Mouse (Mus musculus): ENCODE data around the gene Prrg4. TPM values are rescaled to one million over a fixed set of nuclear protein-coding genes. Genes with fewer than 3 reads are reported as not detected.
"Not testable (repeated sequence)": the region's sequence is repeated elsewhere in the genome, so short reads cannot be mapped to it uniquely, and the experiment has no call there.

Prrg4 gene
- polyA plus RNA-seq, 1 experiment: 1.6 TPM

DNA sequence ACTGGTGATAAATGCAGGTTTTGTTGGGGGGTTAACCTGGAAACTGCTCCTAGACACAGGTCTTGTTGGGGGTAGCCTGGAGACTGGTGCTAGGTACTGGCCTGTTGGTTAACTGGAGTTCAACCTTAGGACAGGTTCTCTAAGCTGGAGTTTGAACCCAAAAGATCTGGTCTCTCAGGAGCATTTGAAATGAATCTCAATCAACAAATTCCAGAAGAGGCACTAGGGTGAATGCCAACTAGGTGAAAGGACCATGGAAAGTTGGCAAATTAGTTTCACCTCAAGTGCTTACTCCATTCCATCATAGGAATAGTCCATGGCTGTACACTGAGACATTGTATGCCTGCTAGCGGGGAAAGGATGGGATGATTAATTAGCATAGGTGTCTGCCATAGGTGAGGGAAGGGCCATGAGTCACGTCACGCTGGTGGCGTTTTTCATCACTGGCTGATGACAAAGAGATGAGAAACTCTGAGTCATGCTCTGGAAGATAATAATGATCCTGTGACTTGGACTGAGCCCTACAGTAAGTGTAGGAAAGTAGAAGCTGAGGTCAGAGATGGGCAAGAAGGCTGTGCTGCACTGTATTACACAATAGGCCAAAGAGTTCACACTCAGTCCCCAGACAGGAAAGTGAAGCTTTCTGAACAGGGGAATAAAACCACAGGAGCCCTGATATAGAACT is 14.6 kb upstream of the Prrg4 start:
- H3K4me1 ChIP-seq (ENCODE audit: control insufficient read depth, insufficient read depth, low read length): peaks cover 6% of the 10 kb centered on the region; the same call in 1 of the 2 replicates
- no peaks in the 10 kb centered on the region for H3K27me3 ChIP-seq (replicated peaks; ENCODE audit: control insufficient read depth, insufficient read depth, low read length)
- no peak overlapping the region for H3K4me3 ChIP-seq (ENCODE audit: insufficient read depth, low read depth, low read length)
- 68% methylated on average over 4 of the region's 4 CpGs for WGBS
- H3K36me3 ChIP-seq (ENCODE audit: control insufficient read depth, insufficient read depth, low read length): no peaks in the 10 kb centered on the region
- peak; percentile 92 for DNase-seq
- TF ChIP-seq POLR2A (IDR thresholded peaks at IDR 0.05; ENCODE audit: low read depth, low read length) (no peak), CTCF (conservative IDR thresholded peaks at IDR 0.05; ENCODE audit: insufficient read depth, insufficient read length, low read depth, low read length) (no peak)
- peak overlapping the region; percentile 97 for H3K27ac ChIP-seq (ENCODE audit: insufficient read depth, low read depth, low read length)

DNA sequence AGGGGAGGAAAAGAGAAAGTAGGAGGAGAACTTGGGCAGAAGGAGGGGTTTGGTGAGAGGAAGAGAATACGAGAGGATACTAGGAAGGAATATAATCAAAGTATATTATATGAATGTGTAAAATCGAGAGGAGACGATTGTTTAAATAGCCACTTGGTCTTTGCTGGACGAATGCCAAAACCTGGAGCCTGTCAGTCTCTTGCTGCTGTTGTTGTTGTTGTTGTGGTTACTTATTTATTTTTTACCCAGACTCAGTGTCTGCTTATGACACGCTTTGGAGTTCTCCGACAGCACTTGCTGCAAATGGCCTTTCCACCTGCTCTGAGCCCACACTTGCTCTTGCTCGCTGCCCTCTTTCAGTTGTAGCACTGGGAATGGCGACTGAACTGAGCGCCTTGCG is 10.8 kb upstream of the Prrg4 start:
- H3K36me3 ChIP-seq (ENCODE audit: control insufficient read depth, insufficient read depth, low read length): no peaks in the 10 kb centered on the region
- H3K27ac ChIP-seq (ENCODE audit: insufficient read depth, low read depth, low read length): no peak overlapping the region
- 59% methylated on average over 10 of the region's 10 CpGs for WGBS
- no peak for TF ChIP-seq POLR2A (IDR thresholded peaks at IDR 0.05; ENCODE audit: low read depth, low read length)
- no peak for TF ChIP-seq CTCF (conservative IDR thresholded peaks at IDR 0.05; ENCODE audit: insufficient read depth, insufficient read length, low read depth, low read length)
- H3K4me1 ChIP-seq (ENCODE audit: control insufficient read depth, insufficient read depth, low read length): peaks cover 6% of the 10 kb centered on the region; the same call in 1 of the 2 replicates
- H3K27me3 ChIP-seq (replicated peaks; ENCODE audit: control insufficient read depth, insufficient read depth, low read length): no peaks in the 10 kb centered on the region
- DNase-seq: peak; percentile 76
- H3K4me3 ChIP-seq (ENCODE audit: insufficient read depth, low read depth, low read length): no peak overlapping the region

DNA sequence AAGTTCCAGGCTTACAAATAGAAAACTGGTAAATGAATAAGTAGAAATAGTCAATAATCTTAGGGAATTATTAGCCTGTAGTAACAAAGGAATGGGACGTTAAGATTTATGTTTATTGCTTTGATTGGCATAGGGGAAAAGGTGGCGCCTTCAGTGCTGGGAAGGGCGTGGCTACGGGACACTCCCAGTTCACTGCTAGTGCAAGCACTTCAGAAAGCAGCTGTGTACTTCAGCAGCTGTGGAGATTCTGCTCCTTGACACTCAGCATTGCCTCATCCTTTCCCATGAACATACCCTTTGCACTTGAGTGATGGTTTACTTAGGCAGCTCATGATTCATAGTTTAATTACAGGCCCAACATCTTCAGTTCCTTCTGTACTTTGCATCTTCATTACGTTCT is 9.4 kb upstream of the Prrg4 start:
- Histone ChIP-seq H3K4me3 (ENCODE audit: insufficient read depth, low read depth, low read length) (no peak overlapping the region), H3K36me3 (ENCODE audit: control insufficient read depth, insufficient read depth, low read length) (no peaks in the 10 kb centered on the region), H3K27ac (ENCODE audit: insufficient read depth, low read depth, low read length) (no peak overlapping the region), H3K4me1 (ENCODE audit: control insufficient read depth, insufficient read depth, low read length) (peaks cover 6% of the 10 kb centered on the region; the same call in 1 of the 2 replicates), H3K27me3 (replicated peaks; ENCODE audit: control insufficient read depth, insufficient read depth, low read length) (no peaks in the 10 kb centered on the region)
- TF ChIP-seq CTCF (conservative IDR thresholded peaks at IDR 0.05; ENCODE audit: insufficient read depth, insufficient read length, low read depth, low read length) (no peak), POLR2A (IDR thresholded peaks at IDR 0.05; ENCODE audit: low read depth, low read length) (no peak)
- DNase-seq: peak; percentile 47
- WGBS: 55% methylated on average over 5 of the region's 5 CpGs

DNA sequence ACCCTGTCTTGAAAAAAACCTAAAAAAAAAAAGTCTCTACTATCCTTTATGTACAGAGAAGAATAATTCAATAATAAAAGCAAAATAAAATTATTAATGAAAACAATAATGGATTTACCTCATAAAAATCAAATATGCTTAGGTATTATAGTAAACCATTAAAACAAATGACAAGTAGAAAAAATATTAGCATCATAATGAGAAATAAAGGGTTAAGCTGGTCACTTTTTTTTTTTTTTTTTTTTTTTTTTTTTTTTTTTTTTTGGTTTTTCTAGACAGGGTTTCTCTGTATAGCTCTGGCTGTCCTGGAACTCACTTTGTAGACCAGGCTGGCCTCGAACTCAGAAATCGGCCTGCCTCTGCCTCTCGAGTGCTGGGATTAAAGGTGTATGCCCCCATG is 8.4 kb upstream of the Prrg4 start:
- not testable (repeated sequence) for H3K4me1 ChIP-seq (ENCODE audit: control insufficient read depth, insufficient read depth, low read length); H3K4me3 ChIP-seq (ENCODE audit: insufficient read depth, low read depth, low read length); DNase-seq; H3K27ac ChIP-seq (ENCODE audit: insufficient read depth, low read depth, low read length); H3K36me3 ChIP-seq (ENCODE audit: control insufficient read depth, insufficient read depth, low read length); H3K27me3 ChIP-seq (replicated peaks; ENCODE audit: control insufficient read depth, insufficient read depth, low read length)
- 87% methylated on average over 3 of the region's 3 CpGs for WGBS

DNA sequence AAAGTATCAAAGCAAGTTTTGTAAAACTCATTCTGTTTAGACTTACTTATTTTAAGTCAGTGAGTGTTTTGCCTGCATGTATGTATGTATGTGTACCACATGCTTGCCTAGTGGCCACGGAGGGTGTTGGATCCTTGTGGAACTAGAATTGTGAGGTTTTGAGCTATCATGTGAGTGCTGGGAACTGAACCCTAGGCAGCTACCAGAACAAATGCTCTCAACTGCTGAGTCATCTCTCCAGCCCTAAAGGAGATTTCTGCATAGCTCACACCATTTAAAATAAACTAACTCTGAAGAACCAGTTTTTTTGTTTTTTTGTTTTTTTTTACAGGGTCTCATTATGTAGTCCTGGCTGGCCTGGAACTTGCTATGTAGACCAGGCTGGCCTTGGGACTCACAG is 6.5 kb upstream of the Prrg4 start:
- no peak for DNase-seq
- Histone ChIP-seq H3K4me1 (ENCODE audit: control insufficient read depth, insufficient read depth, low read length) (no peaks in the 10 kb centered on the region), H3K4me3 (ENCODE audit: insufficient read depth, low read depth, low read length) (no peak overlapping the region), H3K27ac (ENCODE audit: insufficient read depth, low read depth, low read length) (no peak overlapping the region), H3K36me3 (ENCODE audit: control insufficient read depth, insufficient read depth, low read length) (no peaks in the 10 kb centered on the region), H3K27me3 (replicated peaks; ENCODE audit: control insufficient read depth, insufficient read depth, low read length) (no peaks in the 10 kb centered on the region)
- TF ChIP-seq POLR2A (IDR thresholded peaks at IDR 0.05; ENCODE audit: low read depth, low read length) (no peak), CTCF (conservative IDR thresholded peaks at IDR 0.05; ENCODE audit: insufficient read depth, insufficient read length, low read depth, low read length) (no peak)
- WGBS: 67% methylated on average over 1 of the region's 1 CpGs

DNA sequence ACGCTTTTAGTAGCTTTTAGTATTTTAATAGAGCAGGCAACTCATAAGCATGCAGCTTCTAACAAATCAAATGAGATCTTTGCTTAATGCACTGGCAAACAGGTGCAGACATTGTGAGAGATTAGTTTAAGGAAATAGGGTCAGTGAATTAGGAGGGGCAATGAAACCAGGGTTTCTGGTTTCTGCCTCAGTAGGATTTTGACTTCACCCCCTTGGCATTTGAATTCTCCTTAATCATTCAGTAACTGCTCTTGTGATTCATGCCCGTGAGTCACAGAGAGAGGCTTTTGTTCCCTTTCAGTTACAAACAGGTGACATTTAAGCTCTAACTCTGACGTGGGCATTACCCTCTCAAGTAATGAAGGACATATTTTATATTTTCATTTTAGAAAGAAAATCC is 6.1 kb upstream of the Prrg4 start:
- no peaks in the 10 kb centered on the region for H3K27me3 ChIP-seq (replicated peaks; ENCODE audit: control insufficient read depth, insufficient read depth, low read length)
- H3K36me3 ChIP-seq (ENCODE audit: control insufficient read depth, insufficient read depth, low read length): no peaks in the 10 kb centered on the region
- 50% methylated on average over 3 of the region's 3 CpGs for WGBS
- H3K4me1 ChIP-seq (ENCODE audit: control insufficient read depth, insufficient read depth, low read length): no peaks in the 10 kb centered on the region
- no peak for DNase-seq
- no peak for TF ChIP-seq CTCF (conservative IDR thresholded peaks at IDR 0.05; ENCODE audit: insufficient read depth, insufficient read length, low read depth, low read length)
- TF ChIP-seq POLR2A (IDR thresholded peaks at IDR 0.05; ENCODE audit: low read depth, low read length): no peak
- H3K4me3 ChIP-seq (ENCODE audit: insufficient read depth, low read depth, low read length): no peak overlapping the region
- H3K27ac ChIP-seq (ENCODE audit: insufficient read depth, low read depth, low read length): no peak overlapping the region

DNA sequence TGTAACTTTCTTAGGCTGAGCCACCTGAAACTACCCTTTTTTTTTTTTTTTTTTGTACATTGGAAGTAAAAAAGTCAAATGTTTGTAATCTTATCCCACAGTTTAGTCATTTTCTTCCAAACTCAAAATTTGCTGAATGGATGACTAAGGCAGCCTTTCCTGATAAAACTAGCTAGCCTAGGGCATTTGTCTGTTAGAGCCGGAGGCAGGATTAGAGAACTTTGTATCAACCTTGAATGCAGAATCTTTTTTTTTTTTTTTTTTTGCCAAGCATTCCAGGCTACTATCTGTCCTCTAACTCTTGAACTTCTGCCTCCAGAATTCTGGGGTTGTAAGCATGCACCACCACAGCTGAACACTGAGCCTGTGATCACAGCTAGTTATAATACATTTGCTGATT is 5.2 kb upstream of the Prrg4 start:
- WGBS: 64% methylated on average over 1 of the region's 1 CpGs
- no peak for TF ChIP-seq CTCF (conservative IDR thresholded peaks at IDR 0.05; ENCODE audit: insufficient read depth, insufficient read length, low read depth, low read length)
- no peak for TF ChIP-seq POLR2A (IDR thresholded peaks at IDR 0.05; ENCODE audit: low read depth, low read length)
- DNase-seq: no peak
- Histone ChIP-seq H3K4me1 (ENCODE audit: control insufficient read depth, insufficient read depth, low read length) (no peaks in the 10 kb centered on the region), H3K36me3 (ENCODE audit: control insufficient read depth, insufficient read depth, low read length) (no peaks in the 10 kb centered on the region), H3K27ac (ENCODE audit: insufficient read depth, low read depth, low read length) (no peak overlapping the region), H3K4me3 (ENCODE audit: insufficient read depth, low read depth, low read length) (no peak overlapping the region), H3K27me3 (replicated peaks; ENCODE audit: control insufficient read depth, insufficient read depth, low read length) (no peaks in the 10 kb centered on the region)

Data from kidney, adult 2 months (tissue).